Mouse (Mus musculus): ENCODE data around the gene Tex46. TPM values are rescaled to one million over a fixed set of nuclear protein-coding genes. Genes with fewer than 3 reads are reported as not detected.

Gene Tex46
- polyA plus RNA-seq, 1 experiment from 2014 or later, result not detected

- no peak overlapping the region for H3K9ac ChIP-seq (ENCODE audit: low read depth, low read length)
- H3K4me3 ChIP-seq (ENCODE audit: low read depth, low read length), result no peak overlapping the region
- peak; percentile 16; the same call in 1 of the 2 replicates for ATAC-seq (ENCODE audit: low read depth)
- H3K36me3 ChIP-seq (ENCODE audit: control insufficient read depth, insufficient read depth), result no peaks in the 10 kb centered on the region
- no peak overlapping the region for H3K27ac ChIP-seq (ENCODE audit: low read length)
- H3K4me1 ChIP-seq (ENCODE audit: control insufficient read depth, low read depth, low read length), result no peaks in the 10 kb centered on the region; the same call in 1 of the 2 replicates
- no peaks in the 10 kb centered on the region for H3K9me3 ChIP-seq (replicated peaks; ENCODE audit: control insufficient read depth, low read length)
- H3K4me2 ChIP-seq (ENCODE audit: low read depth, low read length), result no peak overlapping the region
- no peaks in the 10 kb centered on the region for H3K27me3 ChIP-seq (ENCODE audit: control insufficient read depth, insufficient read depth, low read depth, low read length)
- WGBS (ENCODE audit: insufficient replicate concordance), result 13% methylated on average over 6 of the region's 6 CpGs
These were observed 42.8 kb downstream of the Tex46 start for GRCm38 (mm10) chr4:136653019-136653418.

GRCm38 (mm10) chr4:136653692-136654234 is 43.5 kb downstream of the Tex46 start:
- Histone ChIP-seq H3K36me3 (ENCODE audit: control insufficient read depth, insufficient read depth) (no peaks in the 10 kb centered on the region), H3K4me1 (ENCODE audit: control insufficient read depth, low read depth, low read length) (no peaks in the 10 kb centered on the region; the same call in 1 of the 2 replicates), H3K27ac (ENCODE audit: low read length) (no peak overlapping the region), H3K9ac (ENCODE audit: low read depth, low read length) (no peak overlapping the region), H3K9me3 (replicated peaks; ENCODE audit: control insufficient read depth, low read length) (no peaks in the 10 kb centered on the region), H3K27me3 (ENCODE audit: control insufficient read depth, insufficient read depth, low read depth, low read length) (no peaks in the 10 kb centered on the region), H3K4me3 (ENCODE audit: low read depth, low read length) (no peak overlapping the region), H3K4me2 (ENCODE audit: low read depth, low read length) (no peak overlapping the region)
- no peak for ATAC-seq (ENCODE audit: low read depth)
- 27% methylated on average over 10 of the region's 10 CpGs for whole genome bisulfite sequencing (ENCODE audit: insufficient replicate concordance)

- Histone ChIP-seq H3K4me1 (ENCODE audit: control insufficient read depth, low read depth, low read length) (no peaks in the 10 kb centered on the region), H3K36me3 (ENCODE audit: control insufficient read depth, insufficient read depth) (no peaks in the 10 kb centered on the region), H3K4me3 (ENCODE audit: low read depth, low read length) (no peak overlapping the region), H3K9ac (ENCODE audit: low read depth, low read length) (no peak overlapping the region), H3K4me2 (ENCODE audit: low read depth, low read length) (no peak overlapping the region), H3K27ac (ENCODE audit: low read length) (no peak overlapping the region), H3K9me3 (replicated peaks; ENCODE audit: control insufficient read depth, low read length) (no peaks in the 10 kb centered on the region), H3K27me3 (ENCODE audit: control insufficient read depth, insufficient read depth, low read depth, low read length) (no peaks in the 10 kb centered on the region)
- no peak for ATAC-seq (ENCODE audit: low read depth)
- 12% methylated on average over 3 of the region's 3 CpGs for WGBS (ENCODE audit: insufficient replicate concordance)
These were observed 47.7 kb downstream of the Tex46 start for GRCm38 (mm10) chr4:136657914-136658313.

Small RNA genes within 50 kb of the gene (microRNA-seq; reads per million reads assigned to microRNA genes)
- not detected for gene Gm22180

Other genes with a start within 250 kb of the Tex46 start
- gene Htr1d, start 186.9 kb upstream of the Tex46 start, polyA plus RNA-seq (2015; fragmentation: Nextera tagmentation; extraction: Ambion mirVana), result 0.05 TPM in 1 of 2 replicates, not detected in the other
- gene 6030445D17Rik, start 148.2 kb upstream of the Tex46 start, polyA plus RNA-seq (2015; fragmentation: Nextera tagmentation; extraction: Ambion mirVana), result 0.05 and 0.11 TPM in 2 replicates
- gene Luzp1, start 140.7 kb upstream of the Tex46 start, polyA plus RNA-seq (2015; fragmentation: Nextera tagmentation; extraction: Ambion mirVana), result 12.0 and 13.2 TPM in 2 replicates
- gene Kdm1a, start 7.7 kb upstream of the Tex46 start, polyA plus RNA-seq (2015; fragmentation: Nextera tagmentation; extraction: Ambion mirVana), result 5.5 and 6.6 TPM in 2 replicates
- not detected in 2 replicates for gene Lactbl1, start 12.2 kb downstream of the Tex46 start, polyA plus RNA-seq (2015; fragmentation: Nextera tagmentation; extraction: Ambion mirVana)
- gene Ephb2, start 225.6 kb downstream of the Tex46 start, polyA plus RNA-seq (2015; fragmentation: Nextera tagmentation; extraction: Ambion mirVana), result 0.07 and 0.18 TPM in 2 replicates